Mouse (Mus musculus): Measurements from ENCODE around the gene Crmp1.

GRCm38 (mm10) chr5:37196196-37196595, 45.5 kb upstream of the Crmp1 start:
- TF ChIP-seq CTCF (IDR thresholded peaks at IDR 0.05; ENCODE audit: low read depth) (no peak), EP300 (IDR thresholded peaks at IDR 0.05; ENCODE audit: low read depth) (no peak)
